Mouse (Mus musculus): ENCODE measurements around the gene Ssr1. TPM values are rescaled to one million over a fixed set of nuclear protein-coding genes. Genes with fewer than 3 reads are reported as not detected.

The Ssr1 gene
- 49.8 TPM for polyA plus RNA-seq (2017; shearing (Covaris generic))

GRCm38 (mm10) chr13:37993704-37994404 lies at the start of gene Ssr1:
Gene Ssr1 (minus strand): TSS chr13:37994217.

GRCm38 (mm10) chr13:38037044-38037687 lies 43.1 kb upstream of the Ssr1 start, which contains the start of gene Cage1:
Gene Cage1 (minus strand): TSS chr13:38037069.

GRCm38 (mm10) chr13:38036343-38037043 lies 42.5 kb upstream of the Ssr1 start, which contains the start of gene Riok1:
Gene Riok1 (plus strand): TSS chr13:38036995.

Other genes starting within 250 kb of the Ssr1 start
- 17.0 TPM for gene Rreb1, start 215.8 kb downstream of the Ssr1 start, polyA plus RNA-seq (2017; shearing (Covaris generic))
- gene Riok1, start 42.8 kb upstream of the Ssr1 start, polyA plus RNA-seq (2017; shearing (Covaris generic)), result 165 TPM
- 0.94 TPM for gene Cage1, start 42.9 kb upstream of the Ssr1 start, polyA plus RNA-seq (2017; shearing (Covaris generic))
- not detected for gene Dsp, start 157.1 kb upstream of the Ssr1 start, polyA plus RNA-seq (2017; shearing (Covaris generic))
- gene Snrnp48, start 210.7 kb upstream of the Ssr1 start, polyA plus RNA-seq (2017; shearing (Covaris generic)), result 74.9 TPM

Measured in effector memory CD4-positive, alpha-beta T cell, adult 5 months (primary cell).